Mouse (Mus musculus) kidney, adult 2 months (tissue): ENCODE measurements at regions not wholly inside any gene's neighbourhood (a gene's known extent, or its start where the extent isn't known, plus 50 kb on each side); places are given as distances from the start of the nearest gene placed in this dataset.
"Not testable (repeated sequence)": the region's sequence is repeated elsewhere in the genome, so short reads cannot be mapped to it uniquely, and the experiment has no call there.

ENCODE experiments used
- CTCF ChIP-seq: fragments of 200-500 bp; conservative IDR thresholded peaks from 2 replicates; pipeline ENCODE4 v1.5.1; 2011; ENCODE audit warnings: low read depth, mild to moderate bottlenecking, control low read depth, low read length, moderate library complexity, mixed read lengths; ENCODE audit not compliant: insufficient read depth, insufficient read length
- POLR2A ChIP-seq: fragments of 200-500 bp; IDR thresholded peaks from one replicate; pipeline ENCODE4 v1.6.1; 2011; ENCODE audit warnings: low read depth, low read length, control low read depth

GRCm38 (mm10) chr8:97182456-97182855 is 1294.1 kb upstream of the Got2 start:
- not testable (repeated sequence) for TF ChIP-seq POLR2A, CTCF
